Mouse (Mus musculus): Measurements from ENCODE around the gene Luzp1. TPM values are rescaled to one million over a fixed set of nuclear protein-coding genes. Genes with fewer than 3 reads are reported as not detected.
A peak's percentile ranks its signal among the peaks of the same experiment; 100 is the strongest.

Gene Luzp1
- polyA plus RNA-seq, 1 experiment from 2014 or later, result 135 TPM

GRCm38 (mm10) chr4:136468553-136469327, 821 bp upstream of the Luzp1 start:
- Histone ChIP-seq H3K27me3 (ENCODE audit: low read depth, poor library complexity, severe bottlenecking) (peaks cover 27% of the 10 kb centered on the region), H3K4me1 (peaks cover 52% of the 10 kb centered on the region), H3K36me3 (no peaks in the 10 kb centered on the region), H3K4me3 (peak overlapping the region; percentile 96), H3K9me3 (replicated peaks) (no peaks in the 10 kb centered on the region), H3K27ac (replicated peaks) (0 out of 2 replicates have a peak overlapping the region, but pooled peaks have one; percentile 98)
- DNase-seq (ENCODE audit: low spot score), result no peak
- 79% methylated on average over 14 of the region's 14 CpGs for WGBS

GRCm38 (mm10) chr4:136469941-136470346, 383 bp downstream of the Luzp1 start:
- no peaks in the 10 kb centered on the region for H3K36me3 ChIP-seq
- DNase-seq (ENCODE audit: low spot score), result no peak

DNA sequence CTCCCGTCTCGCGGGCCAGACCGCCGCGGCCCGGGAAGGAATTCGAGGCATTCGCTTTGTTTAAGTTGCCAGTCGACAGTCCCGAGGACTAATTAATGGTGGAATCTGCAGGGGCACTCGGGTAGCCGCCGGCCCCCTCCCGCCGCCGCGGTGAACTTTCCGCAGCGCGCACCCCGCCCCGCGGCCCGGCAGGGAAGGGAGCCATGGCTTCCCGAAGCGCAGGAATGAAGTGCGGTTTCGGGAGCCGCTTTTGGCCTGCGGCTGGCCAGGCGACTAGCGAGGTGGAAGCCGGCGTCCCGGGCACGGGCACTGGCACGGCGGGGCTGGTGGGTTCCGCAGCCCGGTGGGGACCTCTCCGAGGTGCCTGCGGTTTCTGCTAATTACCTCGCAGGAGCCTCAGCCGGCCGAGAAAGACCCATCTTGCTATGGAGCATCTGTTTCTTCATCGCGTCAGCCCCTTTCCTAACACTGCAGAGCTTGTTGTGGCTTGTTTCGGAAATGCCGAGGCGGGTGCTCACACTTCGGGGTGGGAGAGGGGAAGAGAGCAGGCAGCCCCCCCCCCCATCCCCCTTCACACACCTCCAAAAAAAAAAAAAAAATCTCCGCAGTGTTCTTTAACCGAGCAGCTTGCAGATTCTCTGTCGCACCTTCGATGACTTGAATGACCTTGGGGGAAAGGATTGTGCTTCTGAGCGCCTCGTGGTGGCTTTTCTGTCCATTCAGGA, 948 bp downstream of the Luzp1 start:
- Histone ChIP-seq H3K27me3 (ENCODE audit: low read depth, poor library complexity, severe bottlenecking) (peaks cover 10% of the 10 kb centered on the region), H3K27ac (replicated peaks) (peak overlapping the region; percentile 98), H3K36me3 (no peaks in the 10 kb centered on the region), H3K9me3 (replicated peaks) (no peaks in the 10 kb centered on the region), H3K4me3 (peak overlapping the region; percentile 96), H3K4me1 (peaks cover 45% of the 10 kb centered on the region)
- DNase-seq (ENCODE audit: low spot score), result peak; percentile 73
- under 1% methylated on average over 58 of the region's 58 CpGs for WGBS

More at GRCm38 (mm10) chr4:136469941-136470346, 383 bp downstream of the Luzp1 start:
- Histone ChIP-seq H3K4me3 (peak overlapping the region; percentile 96), H3K4me1 (peaks cover 45% of the 10 kb centered on the region), H3K27me3 (ENCODE audit: low read depth, poor library complexity, severe bottlenecking) (peaks cover 15% of the 10 kb centered on the region), H3K27ac (replicated peaks) (peak overlapping the region; percentile 98), H3K9me3 (replicated peaks) (no peaks in the 10 kb centered on the region)
- WGBS, result under 1% methylated on average over 32 of the region's 55 CpGs

DNA sequence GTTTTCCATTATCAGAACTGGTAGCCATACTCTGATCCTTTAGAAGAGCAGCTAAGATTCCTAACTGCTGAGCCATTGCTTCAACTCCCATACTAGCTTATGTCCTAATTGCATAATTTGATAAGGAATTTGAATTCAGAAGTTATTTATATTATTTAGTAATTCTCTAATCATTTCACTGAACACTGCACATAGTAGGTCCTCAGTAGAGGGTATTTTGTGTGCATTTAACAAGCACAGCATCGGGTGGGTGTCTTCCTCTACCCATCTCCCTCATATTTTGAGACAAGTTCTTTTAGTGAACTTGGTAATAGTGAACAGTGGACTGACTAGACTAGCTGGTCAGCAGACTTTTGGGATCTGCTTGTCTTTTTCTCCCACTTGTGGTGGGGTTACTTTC, 7.1 kb downstream of the Luzp1 start:
- Histone ChIP-seq H3K36me3 (0 out of 2 replicates have a peak, but pooled peaks cover 7% of the 10 kb centered on the region), H3K4me3 (no peak overlapping the region), H3K27ac (replicated peaks) (no peak overlapping the region), H3K27me3 (ENCODE audit: low read depth, poor library complexity, severe bottlenecking) (no peaks in the 10 kb centered on the region), H3K4me1 (peaks cover 25% of the 10 kb centered on the region), H3K9me3 (replicated peaks) (no peaks in the 10 kb centered on the region)
- DNase-seq (ENCODE audit: low spot score), result no peak
- 100% methylated on average over 1 of the region's 1 CpGs for WGBS

- H3K36me3 ChIP-seq, result peaks cover 10% of the 10 kb centered on the region
- no peaks in the 10 kb centered on the region for H3K27me3 ChIP-seq (ENCODE audit: low read depth, poor library complexity, severe bottlenecking)
- H3K4me1 ChIP-seq, result no peaks in the 10 kb centered on the region
- no peak for DNase-seq (ENCODE audit: low spot score)
- no peak overlapping the region for H3K27ac ChIP-seq (replicated peaks)
- WGBS, result 87% methylated on average over 2 of the region's 2 CpGs
- H3K4me3 ChIP-seq, result no peak overlapping the region
- H3K9me3 ChIP-seq (replicated peaks), result no peaks in the 10 kb centered on the region; the same call in 1 of the 2 replicates
These were observed 17.0 kb downstream of the Luzp1 start for GRCm38 (mm10) chr4:136486549-136486948.

GRCm38 (mm10) chr4:136495993-136496392, 26.4 kb downstream of the Luzp1 start:
- DNase-seq (ENCODE audit: low spot score), result no peak
- Histone ChIP-seq H3K4me1 (no peaks in the 10 kb centered on the region), H3K4me3 (no peak overlapping the region), H3K27ac (replicated peaks) (no peak overlapping the region), H3K27me3 (ENCODE audit: low read depth, poor library complexity, severe bottlenecking) (no peaks in the 10 kb centered on the region), H3K9me3 (replicated peaks) (no peaks in the 10 kb centered on the region), H3K36me3 (no peaks in the 10 kb centered on the region; the same call in 1 of the 2 replicates)

DNA sequence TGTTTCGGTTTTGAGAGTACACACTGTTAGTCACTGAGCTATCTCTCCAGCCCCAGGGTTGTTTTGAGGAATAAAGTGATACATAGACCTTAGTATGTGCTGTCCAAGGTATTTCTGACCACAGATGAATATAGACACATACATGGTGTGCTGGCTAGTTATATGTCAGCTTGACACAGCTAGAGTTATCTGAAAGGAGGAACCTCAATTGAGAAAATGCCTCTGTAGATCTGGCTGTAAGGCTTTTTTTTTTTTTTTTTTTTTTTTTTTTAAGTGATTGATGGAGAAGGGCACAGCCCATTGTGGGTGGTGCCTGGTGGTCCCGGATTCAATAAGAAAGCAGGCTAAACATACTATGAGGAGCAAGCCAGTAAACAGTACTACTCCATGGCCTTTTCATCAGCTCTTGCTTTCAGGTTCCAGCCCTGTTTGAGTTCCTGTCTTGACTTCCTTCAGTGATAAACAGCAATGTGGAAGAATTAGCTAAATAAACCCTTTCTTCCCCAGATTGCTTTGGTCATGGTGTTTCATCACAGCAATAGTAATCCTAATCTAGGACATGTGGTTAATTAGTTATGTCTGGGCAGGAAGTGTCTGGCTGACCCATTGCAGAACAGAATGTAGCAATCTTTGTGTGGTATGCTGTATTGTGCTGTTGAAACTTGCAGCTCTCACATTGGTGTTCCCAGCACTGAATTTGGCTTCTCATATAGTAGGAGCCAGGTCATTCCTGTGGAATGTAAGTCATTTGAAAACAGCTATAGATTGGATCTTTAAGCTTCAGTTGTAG, 36.1 kb downstream of the Luzp1 start:
- H3K4me1 ChIP-seq, result no peaks in the 10 kb centered on the region
- no peak overlapping the region for H3K27ac ChIP-seq (replicated peaks)
- no peak for DNase-seq (ENCODE audit: low spot score)
- 78% methylated on average over 2 of the region's 2 CpGs for WGBS
- no peak overlapping the region for H3K4me3 ChIP-seq
- H3K9me3 ChIP-seq (replicated peaks), result no peaks in the 10 kb centered on the region
- no peaks in the 10 kb centered on the region for H3K27me3 ChIP-seq (ENCODE audit: low read depth, poor library complexity, severe bottlenecking)
- H3K36me3 ChIP-seq, result no peaks in the 10 kb centered on the region

DNA sequence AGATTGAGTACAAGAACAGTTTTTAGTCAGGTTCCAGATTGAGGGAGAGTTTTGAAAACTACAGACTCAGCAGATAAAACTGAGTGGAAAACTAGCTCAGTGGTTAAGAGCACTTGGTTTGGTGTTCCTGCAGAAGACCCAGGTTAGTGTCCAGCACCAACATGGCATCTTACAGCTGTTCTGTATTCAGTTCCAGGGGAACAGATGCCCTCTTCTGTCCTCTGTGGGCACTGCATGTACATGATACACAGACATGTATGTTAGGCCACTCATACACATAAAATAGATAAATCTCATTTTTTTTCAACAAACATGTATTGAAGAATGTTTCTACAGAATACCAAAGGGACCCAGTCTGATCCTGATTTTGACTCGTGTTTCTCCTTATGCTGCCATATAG, 40.3 kb downstream of the Luzp1 start:
- Histone ChIP-seq H3K36me3 (no peaks in the 10 kb centered on the region), H3K9me3 (replicated peaks) (no peaks in the 10 kb centered on the region), H3K27ac (replicated peaks) (no peak overlapping the region), H3K4me1 (peaks cover 7% of the 10 kb centered on the region; the same call in 1 of the 2 replicates), H3K4me3 (no peak overlapping the region), H3K27me3 (ENCODE audit: low read depth, poor library complexity, severe bottlenecking) (no peaks in the 10 kb centered on the region)
- 89% methylated on average over 1 of the region's 1 CpGs for WGBS
- no peak for DNase-seq (ENCODE audit: low spot score)

DNA sequence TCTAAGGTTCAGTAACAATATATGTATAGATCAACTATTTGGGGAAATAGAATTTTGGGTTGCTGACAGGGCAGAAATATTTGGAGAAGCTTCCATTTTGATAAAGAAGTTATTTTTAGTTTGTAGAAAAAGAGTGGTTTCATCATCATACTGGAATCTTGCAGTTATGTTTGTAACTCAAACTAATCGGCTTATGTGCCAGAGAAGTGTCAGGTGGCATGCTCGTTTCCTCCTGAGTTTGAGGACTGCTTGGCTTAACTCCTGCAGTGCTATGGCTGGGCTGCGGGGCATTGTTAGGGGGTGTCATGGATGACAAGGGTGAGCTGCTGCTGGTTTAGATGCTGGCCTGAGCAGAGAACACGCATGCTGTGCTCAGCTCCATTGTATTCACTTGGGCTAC, 42.1 kb downstream of the Luzp1 start:
- no peak overlapping the region for H3K27ac ChIP-seq (replicated peaks)
- no peaks in the 10 kb centered on the region for H3K9me3 ChIP-seq (replicated peaks)
- 70% methylated on average over 4 of the region's 4 CpGs for WGBS
- no peaks in the 10 kb centered on the region for H3K27me3 ChIP-seq (ENCODE audit: low read depth, poor library complexity, severe bottlenecking)
- DNase-seq (ENCODE audit: low spot score), result no peak
- peaks cover 7% of the 10 kb centered on the region; the same call in 1 of the 2 replicates for H3K4me1 ChIP-seq
- H3K36me3 ChIP-seq, result 0 out of 2 replicates have a peak, but pooled peaks cover 3% of the 10 kb centered on the region
- H3K4me3 ChIP-seq, result no peak overlapping the region

- Histone ChIP-seq H3K4me1 (peaks cover 7% of the 10 kb centered on the region; the same call in 1 of the 2 replicates), H3K4me3 (no peak overlapping the region), H3K27ac (replicated peaks) (0 out of 2 replicates have a peak overlapping the region, but pooled peaks have one; percentile 23), H3K27me3 (ENCODE audit: low read depth, poor library complexity, severe bottlenecking) (no peaks in the 10 kb centered on the region), H3K36me3 (0 out of 2 replicates have a peak, but pooled peaks cover 3% of the 10 kb centered on the region), H3K9me3 (replicated peaks) (no peaks in the 10 kb centered on the region)
- DNase-seq (ENCODE audit: low spot score), result no peak
These were observed 43.3 kb downstream of the Luzp1 start for GRCm38 (mm10) chr4:136512905-136513304.

GRCm38 (mm10) chr4:136518141-136518540, 48.6 kb downstream of the Luzp1 start:
- H3K4me1 ChIP-seq, result peaks cover 2% of the 10 kb centered on the region; the same call in 1 of the 2 replicates
- no peak for DNase-seq (ENCODE audit: low spot score)
- H3K9me3 ChIP-seq (replicated peaks), result no peaks in the 10 kb centered on the region
- no peak overlapping the region for H3K27ac ChIP-seq (replicated peaks)
- no peaks in the 10 kb centered on the region for H3K27me3 ChIP-seq (ENCODE audit: low read depth, poor library complexity, severe bottlenecking)
- H3K36me3 ChIP-seq, result peaks cover 18% of the 10 kb centered on the region
- no peak overlapping the region for H3K4me3 ChIP-seq
- 90% methylated on average over 2 of the region's 2 CpGs for WGBS

DNA sequence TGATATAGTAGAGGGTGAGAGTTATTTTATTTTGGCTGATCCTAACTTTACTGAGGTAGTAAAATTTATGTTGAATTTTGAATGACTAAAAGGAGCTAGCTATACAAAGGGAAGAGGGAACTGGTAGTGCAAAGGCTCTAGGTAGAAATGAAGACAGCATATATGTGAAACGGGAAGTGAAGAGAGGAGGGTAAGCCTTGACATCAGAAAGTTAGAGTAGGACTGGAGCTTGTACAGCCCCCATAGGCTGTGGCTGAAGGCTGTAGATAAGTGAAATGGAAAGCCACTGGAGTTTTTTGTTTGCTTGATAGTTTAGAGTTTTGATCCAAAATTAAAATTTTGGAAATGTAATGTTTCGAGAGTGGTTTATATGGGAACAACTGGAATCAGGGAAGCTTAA, 49.0 kb downstream of the Luzp1 start:
- H3K36me3 ChIP-seq, result peaks cover 22% of the 10 kb centered on the region
- H3K9me3 ChIP-seq (replicated peaks), result no peaks in the 10 kb centered on the region
- no peak overlapping the region for H3K4me3 ChIP-seq
- no peaks in the 10 kb centered on the region for H3K4me1 ChIP-seq
- no peaks in the 10 kb centered on the region for H3K27me3 ChIP-seq (ENCODE audit: low read depth, poor library complexity, severe bottlenecking)
- 91% methylated on average over 2 of the region's 2 CpGs for WGBS
- no peak overlapping the region for H3K27ac ChIP-seq (replicated peaks)
- no peak for DNase-seq (ENCODE audit: low spot score)
